Mouse (Mus musculus): ENCODE results near the gene Nmur1.

- TF ChIP-seq CTCF (IDR thresholded peaks at IDR 0.05; ENCODE audit: borderline replicate concordance, insufficient read depth, low read depth, low read length) (no peak), POLR2A (IDR thresholded peaks at IDR 0.05; ENCODE audit: borderline replicate concordance, insufficient read depth, low read length) (0 out of 2 replicates have a peak, but pooled peaks have one; percentile 25)
Observed at GRCm38 (mm10) chr1:86440887-86441723, 15.1 kb upstream of the Nmur1 start.
